Mouse (Mus musculus) lung, postnatal 36 days (tissue): ENCODE results near the gene Tmod2.
A peak's percentile ranks its signal among the peaks of the same experiment; 100 is the strongest.
"Not testable (repeated sequence)": the region's sequence is repeated elsewhere in the genome, so short reads cannot be mapped to it uniquely, and the experiment has no call there.

Source experiments
- DNase-seq: peaks from one replicate; pipeline ENCODE4 v3.0.0; 2022; ENCODE audit warnings: mixed read lengths

Gene Tmod2

GRCm38 (mm10) chr9:75610571-75611493 lies at the start of gene Tmod2:
Tmod2 (minus strand) TSS chr9:75611325.
- peak; percentile 8 for DNase-seq

- no peak for DNase-seq
Observed at GRCm38 (mm10) chr9:75660917-75661316, 49.8 kb upstream of the Tmod2 start.

- DNase-seq = peak; percentile 13
Observed at GRCm38 (mm10) chr9:75656456-75656855, 45.3 kb upstream of the Tmod2 start.

GRCm38 (mm10) chr9:75653981-75654911 lies 43.1 kb upstream of the Tmod2 start:
- no peak for DNase-seq

GRCm38 (mm10) chr9:75645405-75645804 lies 34.3 kb upstream of the Tmod2 start:
- no peak for DNase-seq

- DNase-seq = no peak
Observed at GRCm38 (mm10) chr9:75634226-75634625, 23.1 kb upstream of the Tmod2 start.

- no peak for DNase-seq
Observed at GRCm38 (mm10) chr9:75633603-75634002, 22.5 kb upstream of the Tmod2 start.

- DNase-seq = peak; percentile 46
Observed at GRCm38 (mm10) chr9:75632902-75633301, 21.8 kb upstream of the Tmod2 start.

- no peak for DNase-seq
Observed at GRCm38 (mm10) chr9:75632111-75632510, 21.0 kb upstream of the Tmod2 start.

- peak; percentile 49 for DNase-seq
Observed at GRCm38 (mm10) chr9:75630823-75631454, 19.8 kb upstream of the Tmod2 start.

GRCm38 (mm10) chr9:75626308-75626604 lies 15.1 kb upstream of the Tmod2 start:
- DNase-seq = no peak

GRCm38 (mm10) chr9:75625556-75626307 lies 14.6 kb upstream of the Tmod2 start, which contains the start of gene Lysmd2:
Lysmd2 (plus strand) TSS chr9:75625741.
- peak; percentile 67 for DNase-seq

GRCm38 (mm10) chr9:75624983-75625555 lies 13.9 kb upstream of the Tmod2 start:
- no peak for DNase-seq

GRCm38 (mm10) chr9:75621428-75621827 lies 10.3 kb upstream of the Tmod2 start:
- DNase-seq = no peak

- DNase-seq = not testable (repeated sequence)
Observed at GRCm38 (mm10) chr9:75619761-75620160, 8.6 kb upstream of the Tmod2 start.

GRCm38 (mm10) chr9:75618836-75619400 lies 7.8 kb upstream of the Tmod2 start:
- no peak for DNase-seq

GRCm38 (mm10) chr9:75616560-75616959 lies 5.4 kb upstream of the Tmod2 start:
- no peak for DNase-seq

- DNase-seq = no peak
Observed at GRCm38 (mm10) chr9:75609965-75610364, 1.2 kb downstream of the Tmod2 start.

GRCm38 (mm10) chr9:75609505-75609904 lies 1.6 kb downstream of the Tmod2 start:
- DNase-seq = no peak

- DNase-seq = no peak
Observed at GRCm38 (mm10) chr9:75607496-75607895, 3.6 kb downstream of the Tmod2 start.

- no peak for DNase-seq
Observed at GRCm38 (mm10) chr9:75601510-75601909, 9.6 kb downstream of the Tmod2 start.
